Mouse (Mus musculus): ENCODE results near the gene Tbc1d12.
"Not testable (repeated sequence)": the region's sequence is repeated elsewhere in the genome, so short reads cannot be mapped to it uniquely, and the experiment has no call there.

The Tbc1d12 gene

GRCm38 (mm10) chr19:38836438-38837170, at the start of gene Tbc1d12:
Gene Tbc1d12 (plus strand): TSS chr19:38836579.
- DNase-seq, result peak; percentile 89

DNA sequence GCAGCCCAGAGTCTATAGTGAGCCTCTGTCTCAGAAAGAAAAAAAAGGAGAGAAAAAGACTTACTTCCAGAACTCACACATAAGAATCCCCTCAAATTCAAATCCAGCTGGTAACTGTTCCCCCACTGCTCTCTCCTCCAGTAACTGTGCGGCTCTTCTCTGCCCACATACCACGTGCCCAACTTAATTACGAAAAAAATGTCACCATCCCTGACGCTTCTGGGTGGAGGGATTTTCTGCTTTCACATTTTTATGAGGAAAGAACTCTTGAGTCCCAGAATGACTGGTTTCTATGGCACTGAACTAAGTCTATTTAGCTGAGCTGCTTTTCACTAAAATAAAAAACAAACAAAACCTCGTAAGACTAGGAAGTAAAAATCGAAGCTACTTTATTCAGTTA, 48.6 kb upstream of the Tbc1d12 start:
- no peak for DNase-seq

GRCm38 (mm10) chr19:38793563-38794045, 42.8 kb upstream of the Tbc1d12 start:
- DNase-seq, result no peak

- no peak for DNase-seq
These were observed 39.8 kb upstream of the Tbc1d12 start for GRCm38 (mm10) chr19:38796546-38796945.

- peak; percentile 47 for DNase-seq
These were observed 38.1 kb upstream of the Tbc1d12 start for GRCm38 (mm10) chr19:38798291-38798690.

DNA sequence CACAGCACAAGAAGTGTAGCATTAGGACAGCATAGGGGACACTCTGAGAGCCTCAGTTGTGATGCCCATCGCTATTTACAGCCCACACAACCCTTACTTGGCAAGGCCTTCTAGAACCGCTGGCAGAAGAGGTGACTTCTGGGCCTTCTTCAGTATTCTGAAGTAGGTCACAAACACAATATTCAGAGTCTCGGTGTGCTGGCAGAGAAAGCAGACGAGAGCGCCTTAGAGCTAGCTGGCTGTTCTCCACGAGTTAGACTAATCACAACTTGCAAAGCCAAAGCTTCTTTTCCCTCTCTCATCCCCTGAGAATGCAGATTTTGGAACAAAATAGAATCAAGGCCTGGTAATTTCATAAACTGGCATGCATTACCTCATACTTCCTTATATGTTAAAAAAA, 37.6 kb upstream of the Tbc1d12 start:
- no peak for DNase-seq

DNA sequence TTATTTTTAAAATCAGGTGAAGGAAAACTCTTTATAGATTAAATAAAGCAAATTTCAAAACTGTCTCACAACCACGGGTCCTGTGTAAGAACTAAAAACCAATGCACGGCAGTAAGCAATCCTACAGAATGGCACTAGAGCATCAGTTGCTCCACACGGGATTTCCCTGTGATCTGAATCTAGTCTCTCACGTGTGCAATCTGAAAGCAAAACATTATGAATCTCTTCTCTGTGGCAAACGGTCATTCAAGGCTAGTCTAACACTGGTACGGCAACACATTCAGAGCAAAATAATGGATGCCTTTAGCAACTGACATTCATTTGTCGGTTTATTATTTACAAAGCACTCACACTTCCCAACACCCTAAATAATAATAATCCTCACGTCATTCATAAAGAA, 18.2 kb upstream of the Tbc1d12 start:
- DNase-seq, result no peak

GRCm38 (mm10) chr19:38818766-38819426, 17.5 kb upstream of the Tbc1d12 start, which contains the start of gene Noc3l:
Gene Noc3l (minus strand): TSS chr19:38819237.
- DNase-seq, result peak; percentile 97

DNA sequence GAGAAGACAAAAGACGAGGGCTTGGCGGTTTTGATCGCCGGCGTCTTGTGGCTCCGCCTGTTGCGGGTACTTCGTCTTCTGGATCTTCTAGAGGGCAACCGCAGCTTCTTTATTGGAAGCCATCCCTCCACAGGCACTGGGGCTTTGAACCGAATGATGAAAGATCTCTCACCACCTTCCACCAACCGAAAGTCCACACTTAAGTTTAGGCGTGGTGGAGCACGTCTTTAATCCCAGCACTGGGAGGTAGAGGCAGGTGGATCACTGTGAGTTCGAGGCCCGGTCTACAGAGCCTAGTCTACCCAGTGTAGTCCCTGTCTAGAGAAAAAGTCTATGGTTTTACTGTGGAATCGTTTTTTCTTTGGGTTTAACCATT, 17.0 kb upstream of the Tbc1d12 start:
- peak; percentile 9 for DNase-seq

DNA sequence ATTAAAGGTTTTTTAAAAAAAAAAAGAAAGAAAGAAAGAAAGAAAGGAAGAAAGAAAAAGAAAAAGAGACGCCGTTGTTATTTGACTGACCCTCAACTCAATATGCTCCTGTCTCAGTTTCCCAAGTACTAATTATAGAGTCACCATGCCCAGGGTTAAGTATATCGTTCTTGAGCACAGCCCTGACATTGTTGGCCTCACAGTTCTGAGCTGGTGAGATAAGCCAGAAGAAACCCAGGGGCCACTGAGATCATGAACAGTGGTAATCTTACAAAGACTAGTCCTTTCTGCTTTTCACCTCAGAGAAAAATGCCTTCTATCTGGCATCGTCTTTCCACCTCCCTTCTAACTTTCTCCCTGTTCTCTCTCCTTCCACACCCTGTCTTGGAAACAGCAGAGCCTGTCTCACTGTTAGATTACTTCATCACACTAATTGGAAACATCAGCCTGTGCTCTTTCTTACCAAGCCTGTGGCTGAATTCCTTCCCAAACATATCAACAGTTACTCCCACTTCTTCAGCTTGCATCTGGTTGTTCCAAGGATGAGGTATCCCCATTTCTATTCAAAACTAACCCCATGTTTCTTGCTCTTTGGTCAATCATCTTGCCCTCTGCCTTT, 16.1 kb upstream of the Tbc1d12 start:
- DNase-seq, result no peak

DNA sequence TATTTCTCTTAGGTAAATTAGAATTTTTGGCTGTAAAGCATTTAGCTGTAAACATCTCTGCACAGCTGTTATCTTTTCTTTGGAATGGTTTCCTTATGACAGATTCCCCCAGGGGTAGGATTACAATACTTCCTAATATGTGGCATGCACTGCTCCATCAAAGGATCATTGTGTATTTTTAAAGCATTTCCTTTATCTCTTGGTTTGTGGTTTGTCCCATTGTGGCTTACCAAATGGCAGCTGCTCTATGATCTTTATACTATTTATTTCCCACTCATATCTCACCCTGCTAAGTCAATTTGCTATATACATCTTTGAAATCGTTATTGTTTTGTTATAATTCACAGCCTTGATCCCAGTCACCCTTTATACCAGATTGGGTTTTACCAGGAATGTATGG, 3.2 kb upstream of the Tbc1d12 start:
- no peak for DNase-seq

- DNase-seq, result no peak
These were observed 318 bp upstream of the Tbc1d12 start for GRCm38 (mm10) chr19:38836084-38836437.

GRCm38 (mm10) chr19:38837171-38837641, 827 bp downstream of the Tbc1d12 start:
- peak; percentile 39 for DNase-seq

- no peak for DNase-seq
These were observed 8.4 kb downstream of the Tbc1d12 start for GRCm38 (mm10) chr19:38844817-38845216.

DNA sequence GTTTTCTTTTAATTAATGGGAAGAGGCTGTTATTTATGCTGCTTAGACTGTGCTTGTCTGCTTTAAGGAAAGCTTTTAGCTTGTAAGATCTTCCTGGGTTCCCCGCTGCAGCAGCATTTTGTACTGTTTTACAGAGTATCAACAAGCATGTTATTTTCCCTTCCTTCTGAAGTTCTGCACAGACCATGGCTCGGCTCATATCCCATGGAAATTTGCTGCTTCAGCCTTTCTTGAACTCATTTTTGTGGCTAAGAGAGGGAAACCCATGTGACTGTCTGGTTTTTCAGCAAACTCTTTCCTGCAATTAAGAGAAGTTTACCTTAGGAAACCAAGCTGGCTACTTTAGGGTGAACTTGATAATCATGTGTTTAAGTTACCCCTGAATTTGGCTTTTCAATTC, 10.0 kb downstream of the Tbc1d12 start:
- DNase-seq, result no peak

GRCm38 (mm10) chr19:38858224-38858623, 21.8 kb downstream of the Tbc1d12 start:
- no peak for DNase-seq

DNA sequence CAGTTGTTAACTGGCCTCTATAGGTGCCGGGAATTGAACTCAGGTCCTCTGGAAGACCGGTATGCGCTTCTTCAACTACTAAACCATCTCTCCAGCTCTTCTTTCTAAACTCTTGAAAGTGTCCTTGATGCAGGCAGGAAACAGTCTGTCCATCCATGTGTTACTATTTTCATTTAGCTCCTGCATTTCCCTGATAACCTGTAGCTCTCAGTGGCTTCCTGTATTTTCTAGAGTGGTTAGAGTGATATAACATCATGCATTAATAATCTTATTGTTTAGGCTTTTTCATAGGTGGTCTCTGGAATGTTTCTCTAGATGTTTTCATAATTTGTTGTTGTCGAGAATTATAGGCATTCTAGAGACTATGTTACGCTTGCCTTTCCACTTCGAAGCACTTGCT, 26.1 kb downstream of the Tbc1d12 start:
- no peak for DNase-seq

DNA sequence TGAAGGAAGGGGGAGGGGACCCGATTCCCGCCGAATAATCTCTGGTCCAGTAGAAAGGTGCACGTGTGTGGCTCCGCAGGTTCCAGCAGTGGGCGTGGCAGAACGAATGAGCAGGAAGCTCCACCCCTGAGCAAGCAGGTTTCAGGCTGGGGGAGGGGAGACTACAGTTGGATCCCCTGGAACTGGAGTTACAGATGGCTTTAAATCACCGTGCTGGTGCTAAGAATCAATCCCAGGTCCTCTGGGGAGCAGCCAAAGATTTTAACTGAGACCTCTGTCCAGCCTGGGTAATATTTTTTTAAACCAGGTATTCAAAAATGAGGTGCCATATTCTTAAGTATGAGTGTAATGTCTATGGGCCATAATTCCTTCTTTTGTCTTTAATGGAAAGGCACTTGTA, 38.4 kb downstream of the Tbc1d12 start:
- DNase-seq, result not testable (repeated sequence)

DNA sequence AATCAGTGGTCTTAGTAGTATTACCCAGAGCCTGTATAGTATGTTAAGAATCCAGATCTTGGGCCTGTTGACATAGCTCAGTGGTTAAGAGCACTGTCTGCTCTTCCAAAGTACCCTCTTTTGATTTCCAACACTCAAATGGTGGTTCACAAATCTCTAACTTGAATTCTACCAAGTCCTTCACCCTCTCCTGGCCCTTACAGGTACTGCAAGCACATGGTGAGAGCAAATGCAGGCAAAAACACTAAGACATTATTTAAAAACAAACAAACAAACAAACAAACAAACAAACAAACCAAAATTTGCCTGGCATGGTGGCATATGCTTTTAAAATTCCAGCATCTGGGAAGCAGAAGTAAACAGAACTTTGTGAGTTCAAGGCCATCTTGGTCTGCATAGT, 43.9 kb downstream of the Tbc1d12 start:
- DNase-seq, result no peak

DNA sequence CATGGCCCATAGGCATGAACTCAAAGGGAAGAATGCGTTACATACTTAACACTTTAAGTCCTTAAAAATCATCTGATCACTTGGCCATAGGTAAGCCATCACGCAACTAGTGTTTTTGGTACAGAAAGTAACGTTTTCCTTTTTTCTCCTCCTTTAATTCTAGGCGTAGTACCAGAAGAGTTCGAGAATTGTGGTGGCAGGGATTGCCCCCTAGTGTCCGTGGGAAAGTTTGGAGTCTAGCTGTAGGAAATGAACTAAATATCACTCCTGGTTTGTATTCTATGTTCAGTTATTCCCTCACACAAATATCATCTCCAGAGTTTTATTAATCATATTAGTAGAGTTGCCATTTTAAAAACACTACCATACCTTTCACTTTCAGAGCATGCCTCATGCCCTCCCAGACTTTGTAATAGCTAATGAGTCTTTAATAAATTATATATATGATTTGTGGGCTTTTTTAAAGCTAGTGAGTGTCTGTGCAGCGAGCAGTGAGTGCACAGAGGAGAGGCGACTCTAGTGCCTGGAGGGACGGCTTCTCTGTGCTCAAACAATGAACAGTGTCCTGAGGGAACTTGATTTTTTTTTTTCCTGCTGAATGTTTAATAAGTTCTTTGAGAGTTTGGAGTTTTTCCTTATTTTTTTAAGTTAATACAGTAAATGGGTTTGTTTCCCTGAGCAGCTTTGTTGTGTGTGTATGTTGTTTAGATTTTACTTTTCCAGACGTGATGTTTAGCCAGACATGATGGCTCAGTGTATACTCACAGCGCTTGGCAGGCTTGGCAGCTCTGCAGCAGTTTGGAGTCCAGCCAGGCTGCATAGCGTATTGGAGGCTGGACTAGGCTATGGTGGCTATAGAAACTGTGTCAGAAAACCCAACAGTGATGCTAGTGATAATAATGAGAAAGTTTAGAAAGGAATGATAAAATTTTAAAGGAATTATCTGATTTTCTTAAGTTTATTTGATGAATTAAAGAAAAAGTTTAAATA, 65.1 kb downstream of the Tbc1d12 start:
- peak; percentile 20 for DNase-seq

DNA sequence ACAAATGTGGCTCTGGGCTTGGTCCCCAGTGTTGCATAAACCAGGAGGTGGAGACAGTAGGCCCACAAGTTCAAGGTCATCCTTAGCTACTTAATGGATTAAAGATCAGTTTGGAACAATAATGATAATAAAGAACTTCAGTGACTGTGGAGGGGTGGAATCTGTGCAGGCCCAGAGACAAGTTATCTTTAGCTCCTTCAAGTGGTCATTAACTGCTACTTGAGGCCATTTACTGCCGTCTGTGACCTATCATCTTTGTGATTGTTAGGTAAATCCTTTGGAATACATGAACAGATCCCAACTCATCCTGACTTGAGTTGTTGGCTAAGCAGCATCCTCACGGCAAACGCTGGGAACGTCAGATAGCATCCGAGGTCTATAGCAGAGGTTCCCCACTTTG, 66.1 kb downstream of the Tbc1d12 start:
- no peak for DNase-seq

- DNase-seq, result no peak
These were observed 77.4 kb downstream of the Tbc1d12 start for GRCm38 (mm10) chr19:38913786-38914185.

DNA sequence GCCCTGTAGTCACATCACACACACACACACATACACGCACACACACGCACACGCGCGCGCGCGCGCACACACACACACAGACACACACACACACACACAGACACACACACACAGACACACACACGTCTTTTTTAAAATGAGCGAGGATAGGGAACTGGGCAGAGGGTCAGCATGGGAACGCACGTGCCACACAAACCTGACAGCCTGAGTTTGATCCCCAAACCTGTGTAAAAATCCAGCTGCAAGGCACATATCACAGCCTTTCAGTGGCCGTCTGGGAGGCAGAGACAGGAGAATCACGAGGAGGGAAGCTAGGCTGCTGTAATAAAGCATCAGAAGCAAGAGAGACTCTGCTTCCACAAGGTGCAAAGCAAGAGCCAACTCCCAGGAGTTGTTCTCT, 78.5 kb downstream of the Tbc1d12 start:
- DNase-seq, result no peak
